Mouse (Mus musculus) bone marrow macrophage, adult 2 months (primary cell): ENCODE measurements at regions not wholly inside any gene's neighbourhood (a gene's known extent, or its start where the extent isn't known, plus 50 kb on each side); places are given as distances from the start of the nearest gene placed in this dataset.
"Not testable (repeated sequence)": the region's sequence is repeated elsewhere in the genome, so short reads cannot be mapped to it uniquely, and the experiment has no call there.

Experiments used
- H3K27ac ChIP-seq: 2 replicates; pipeline ENCODE4 v1.5.1; 2012; ENCODE audit warnings: low read depth, low read length; ENCODE audit not compliant: insufficient read depth
- H3K4me1 ChIP-seq: 2 replicates; pipeline ENCODE4 v1.6.1; 2012; ENCODE audit warnings: low read length; ENCODE audit not compliant: control insufficient read depth, insufficient read depth
- H3K4me3 ChIP-seq: 2 replicates; pipeline ENCODE4 v1.5.1; 2012; ENCODE audit warnings: mild to moderate bottlenecking, low read length, moderate library complexity; ENCODE audit not compliant: insufficient read depth
- CTCF ChIP-seq: IDR thresholded peaks from 2 replicates; pipeline ENCODE4 v1.5.1; 2012; ENCODE audit warnings: low read depth, mild to moderate bottlenecking, low read length, moderate library complexity
- POLR2A ChIP-seq: IDR thresholded peaks from 2 replicates; pipeline ENCODE4 v1.6.1; 2012; ENCODE audit warnings: mild to moderate bottlenecking, low read depth, low read length, borderline replicate concordance

DNA sequence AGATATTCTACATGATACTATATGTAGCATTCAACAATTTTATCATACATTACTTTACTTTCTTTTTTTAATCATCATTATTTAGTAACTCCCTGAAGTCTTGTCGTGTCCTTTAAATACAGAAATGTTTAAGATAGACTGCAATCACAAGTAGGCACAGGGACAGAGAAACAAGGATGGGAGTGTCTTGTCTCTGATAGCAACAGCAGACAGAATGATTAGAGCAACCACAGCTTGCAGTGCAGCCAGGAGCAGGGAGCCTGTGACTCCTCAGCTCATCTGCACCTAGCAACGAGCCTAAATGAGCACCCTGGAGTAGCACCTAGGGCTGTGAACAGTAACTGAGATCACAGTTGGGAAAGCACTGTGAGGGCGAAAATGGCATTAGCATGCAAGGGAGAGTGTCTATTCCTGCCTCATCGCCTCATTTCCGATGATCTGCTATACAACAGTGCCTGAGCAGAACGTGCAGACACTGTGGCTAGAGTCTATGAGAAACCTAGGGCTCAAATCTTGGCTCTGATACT is 467.4 kb upstream of the Kif18a start:
- Histone ChIP-seq H3K4me3 (no peak overlapping the region), H3K4me1 (no peaks in the 10 kb centered on the region), H3K27ac (no peak overlapping the region)
- TF ChIP-seq POLR2A: no peak
- no peak for TF ChIP-seq CTCF

DNA sequence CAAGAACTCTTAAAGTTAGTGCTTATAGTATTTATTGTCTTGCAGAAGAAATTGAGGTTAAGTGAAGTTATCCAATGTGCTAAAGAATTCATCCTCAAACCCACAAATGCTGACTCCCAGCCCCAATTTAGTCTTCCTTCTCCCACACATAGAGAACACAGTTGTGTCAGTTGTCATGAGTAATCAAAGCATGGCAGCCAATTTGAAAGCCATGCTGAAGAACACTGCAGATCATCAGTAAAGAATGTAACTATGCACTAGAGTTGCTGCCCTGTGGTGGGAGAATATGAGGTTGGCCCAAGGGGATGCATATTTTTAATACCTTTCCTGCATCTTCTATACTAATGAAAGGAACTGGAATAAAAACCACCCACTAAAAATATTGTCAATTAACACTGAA is 464.0 kb upstream of the Kif18a start:
- Histone ChIP-seq H3K4me3 (no peak overlapping the region), H3K4me1 (no peaks in the 10 kb centered on the region), H3K27ac (no peak overlapping the region)
- TF ChIP-seq POLR2A (no peak), CTCF (no peak)

DNA sequence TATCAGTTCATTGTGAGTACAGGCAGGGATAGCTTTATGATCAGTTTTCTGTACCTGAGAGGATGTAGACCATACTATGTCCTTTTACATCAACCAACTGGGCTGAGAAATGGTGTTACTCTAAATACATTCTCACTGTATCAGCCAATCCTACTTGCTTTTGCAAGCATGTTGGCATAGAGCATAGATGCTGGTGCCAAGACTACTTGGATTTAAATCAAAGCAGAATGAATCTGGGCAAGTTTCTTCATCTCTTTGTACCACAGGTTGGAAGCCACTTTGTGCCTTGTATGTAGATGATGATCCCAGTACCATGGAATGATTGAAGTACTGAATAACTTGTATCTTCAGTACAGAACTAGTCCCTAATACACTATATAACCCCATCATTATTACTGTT is 456.5 kb upstream of the Kif18a start:
- TF ChIP-seq POLR2A: no peak
- TF ChIP-seq CTCF: no peak
- H3K27ac ChIP-seq: no peak overlapping the region
- H3K4me3 ChIP-seq: no peak overlapping the region
- H3K4me1 ChIP-seq: no peaks in the 10 kb centered on the region

DNA sequence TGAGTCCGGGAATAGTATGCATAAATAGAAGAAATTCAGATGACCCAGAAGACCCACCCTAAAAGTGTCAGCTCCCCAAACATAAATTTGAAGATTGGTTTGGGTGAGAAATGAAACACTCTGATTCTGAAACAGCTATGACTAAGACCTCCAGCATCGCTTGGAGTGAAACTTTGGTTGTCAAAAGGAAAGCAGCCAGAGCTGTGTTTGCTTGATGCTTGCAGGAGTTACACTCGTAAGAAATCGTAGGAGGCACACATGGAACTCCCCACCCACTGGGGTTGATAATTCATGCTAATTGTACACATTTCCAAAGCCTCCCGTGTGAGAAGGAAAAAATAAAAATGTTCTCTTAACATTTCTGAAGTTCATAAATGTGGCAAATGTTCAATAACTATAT is 454.6 kb upstream of the Kif18a start:
- H3K27ac ChIP-seq: no peak overlapping the region
- H3K4me1 ChIP-seq: no peaks in the 10 kb centered on the region
- no peak overlapping the region for H3K4me3 ChIP-seq
- TF ChIP-seq POLR2A (no peak), CTCF (no peak)

DNA sequence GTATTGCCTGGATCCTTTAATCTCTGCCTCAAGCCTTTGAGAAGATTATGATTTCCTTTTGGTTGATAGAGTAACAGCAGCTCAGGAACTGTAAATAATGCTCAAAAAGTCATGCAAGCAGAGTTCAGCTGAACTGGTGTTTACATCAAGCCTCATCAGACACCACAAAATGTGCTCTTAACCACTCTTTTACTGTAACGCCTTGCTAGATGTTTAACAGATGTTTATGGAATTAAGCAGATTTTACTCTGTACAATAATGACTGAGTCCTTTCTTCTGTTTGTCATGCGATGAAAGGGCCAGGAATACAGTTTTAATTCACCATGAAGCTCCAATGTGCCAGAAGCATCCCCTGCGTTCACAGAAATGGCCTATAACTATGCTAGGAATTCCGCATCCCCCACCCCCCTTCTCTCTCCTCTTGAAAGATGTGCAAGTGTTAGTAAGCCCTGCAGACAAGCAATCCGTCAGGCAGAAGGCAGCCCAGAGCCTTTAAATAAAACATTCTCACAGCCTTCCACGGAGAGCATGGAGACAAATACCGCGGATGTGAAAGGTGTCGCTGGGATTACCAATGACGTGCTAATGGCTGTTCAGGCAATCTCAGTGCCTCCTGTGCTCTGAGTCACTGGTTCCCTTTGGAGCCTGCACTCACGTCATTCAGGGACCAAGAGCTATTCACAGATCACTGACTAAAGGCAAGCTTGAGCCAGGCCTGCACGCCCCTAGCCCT is 453.3 kb upstream of the Kif18a start:
- H3K4me3 ChIP-seq: no peak overlapping the region
- H3K27ac ChIP-seq: no peak overlapping the region
- TF ChIP-seq POLR2A (no peak), CTCF (no peak)

DNA sequence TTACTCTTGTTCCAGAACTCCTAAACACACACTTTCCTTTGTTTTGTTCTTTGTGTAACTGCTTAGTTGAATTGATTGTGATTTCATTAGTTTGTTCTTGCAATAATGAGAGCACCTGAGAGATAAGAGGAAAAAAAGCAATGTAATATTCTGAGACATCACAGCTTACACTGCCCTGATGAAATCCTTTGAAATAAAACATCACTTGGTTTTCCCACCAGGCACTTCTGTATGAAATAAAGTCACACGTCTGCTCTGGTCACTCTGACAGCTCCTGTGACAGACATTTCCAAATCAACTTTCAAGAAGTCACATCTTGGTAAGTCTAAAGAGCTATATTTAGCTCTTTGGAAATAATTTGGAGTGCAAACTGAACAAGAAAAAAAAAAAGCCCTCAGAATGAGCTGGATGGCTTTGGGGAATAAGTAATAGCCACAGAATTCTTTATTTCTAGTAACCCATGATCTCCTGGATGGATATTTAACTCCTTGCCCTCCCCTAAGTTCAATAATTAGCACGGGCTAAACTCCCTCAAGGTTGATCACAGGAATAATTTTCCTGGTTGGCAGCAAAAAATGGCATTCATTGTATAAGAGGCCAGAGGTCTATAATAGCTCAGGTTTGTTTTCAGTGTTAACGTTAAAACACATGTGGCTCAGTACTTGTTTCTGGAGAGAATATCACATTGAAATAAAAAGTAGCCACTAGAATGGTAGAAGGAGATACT is 452.4 kb upstream of the Kif18a start:
- Histone ChIP-seq H3K4me1 (no peaks in the 10 kb centered on the region), H3K4me3 (no peak overlapping the region), H3K27ac (no peak overlapping the region)
- TF ChIP-seq CTCF (no peak), POLR2A (no peak)

More for the DNA sequence above, 453.3 kb upstream of the Kif18a start:
- no peaks in the 10 kb centered on the region for H3K4me1 ChIP-seq

DNA sequence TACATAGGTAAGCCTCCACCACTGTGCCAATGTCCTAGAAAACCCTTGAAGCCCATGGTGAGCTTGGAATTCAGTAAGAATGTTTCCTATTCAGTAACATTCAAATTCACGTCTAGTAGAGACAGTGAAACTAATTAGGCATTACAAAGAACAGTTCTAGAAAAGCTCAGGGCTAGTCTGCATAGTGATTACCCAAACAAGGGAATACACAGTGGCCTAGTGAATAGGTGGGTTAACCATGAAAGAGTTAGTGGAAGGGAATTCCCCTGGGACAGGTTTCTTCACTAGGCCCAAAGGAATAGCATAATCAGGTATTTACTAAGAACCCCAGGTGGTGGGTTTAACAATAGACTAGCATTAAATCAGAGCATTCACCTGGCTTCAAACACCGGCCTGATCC is 436.7 kb upstream of the Kif18a start:
- H3K4me1 ChIP-seq, H3K27ac ChIP-seq, H3K4me3 ChIP-seq: not testable (repeated sequence)

DNA sequence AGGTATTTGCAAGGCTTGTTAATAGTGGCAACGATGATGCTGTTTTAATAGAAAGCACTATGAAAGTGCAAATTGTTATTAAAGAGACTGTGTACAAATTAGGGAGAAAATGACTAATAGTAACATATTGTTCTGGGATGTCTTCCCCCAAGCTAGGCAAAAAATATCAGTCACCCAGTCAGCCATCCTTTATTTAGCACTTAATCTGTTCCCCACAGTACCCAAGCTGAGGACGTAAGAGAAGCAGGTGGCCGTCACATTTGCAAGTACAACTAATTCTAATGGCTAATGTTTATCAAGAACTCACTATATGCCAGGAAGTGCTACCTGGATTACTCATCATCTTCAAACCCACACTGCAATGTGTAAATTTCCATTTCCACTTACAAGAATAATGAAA is 432.5 kb upstream of the Kif18a start:
- no peaks in the 10 kb centered on the region for H3K4me1 ChIP-seq
- no peak overlapping the region for H3K4me3 ChIP-seq
- no peak overlapping the region for H3K27ac ChIP-seq
- TF ChIP-seq POLR2A: no peak

DNA sequence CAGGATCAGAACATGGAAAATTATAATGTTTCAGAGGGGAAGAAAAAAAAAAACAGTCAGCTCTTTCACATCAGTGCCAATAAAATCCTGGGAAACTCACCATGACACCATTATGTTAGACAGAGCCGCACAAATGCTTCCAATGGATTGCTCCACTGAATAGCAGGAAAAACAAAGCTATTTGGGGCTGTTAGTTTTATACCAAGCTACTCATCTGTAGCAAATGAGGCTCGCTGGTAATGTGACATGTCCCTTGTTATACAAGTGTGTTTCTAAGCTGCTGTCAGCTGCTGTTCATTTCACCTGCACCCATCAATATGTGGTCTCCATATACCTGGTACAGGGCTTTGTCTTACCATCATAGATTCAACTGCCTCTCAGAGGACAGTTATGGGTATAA is 426.1 kb upstream of the Kif18a start:
- H3K4me3 ChIP-seq: no peak overlapping the region
- TF ChIP-seq POLR2A (no peak), CTCF (no peak)
- no peak overlapping the region for H3K27ac ChIP-seq
- H3K4me1 ChIP-seq: no peaks in the 10 kb centered on the region

DNA sequence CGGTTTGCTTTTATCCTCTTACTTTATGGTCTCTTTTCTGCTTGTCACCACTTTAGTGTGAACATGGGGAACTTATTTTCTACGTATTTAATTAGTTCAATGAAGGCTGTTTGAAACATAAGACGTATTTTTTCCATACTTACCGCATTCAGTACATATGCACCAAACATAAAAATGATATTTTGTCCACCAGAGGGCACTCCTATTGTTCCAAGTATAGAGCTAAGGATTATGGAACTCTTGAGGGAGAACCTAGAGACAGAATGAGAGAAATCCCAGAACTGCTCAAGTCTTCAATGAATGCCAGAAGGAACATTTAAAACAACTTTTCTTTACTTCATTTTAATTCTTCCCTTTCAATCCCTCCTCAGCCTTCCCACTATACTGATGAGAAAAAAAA is 403.4 kb upstream of the Kif18a start:
- Histone ChIP-seq H3K4me1 (no peaks in the 10 kb centered on the region), H3K27ac (no peak overlapping the region), H3K4me3 (no peak overlapping the region)
- TF ChIP-seq CTCF: no peak
- TF ChIP-seq POLR2A: no peak
